Mouse (Mus musculus): ENCODE results near the gene Vmn1r21. TPM values are rescaled to one million over a fixed set of nuclear protein-coding genes. Genes with fewer than 3 reads are reported as not detected.

The Vmn1r21 gene
- polyA plus RNA-seq, 1 experiment from 2014 or later: 0.16 TPM

Other genes with a start within 250 kb of the Vmn1r21 start
- gene Pyurf, start 158.3 kb downstream of the Vmn1r21 start, polyA plus RNA-seq (2014; fragmentation: Nextera tagmentation; extraction: Ambion mirVana): 20.4 and 21.8 TPM in 2 replicates
- gene Lancl2, start 147.8 kb downstream of the Vmn1r21 start, polyA plus RNA-seq (2014; fragmentation: Nextera tagmentation; extraction: Ambion mirVana): 96.8 and 100 TPM in 2 replicates
- 91.4 and 148 TPM in 2 replicates for gene Vopp1, start 25.2 kb downstream of the Vmn1r21 start, polyA plus RNA-seq (2014; fragmentation: Nextera tagmentation; extraction: Ambion mirVana)
- gene Vmn1r22, start 57.7 kb upstream of the Vmn1r21 start, polyA plus RNA-seq (2014; fragmentation: Nextera tagmentation; extraction: Ambion mirVana): not detected in 2 replicates
- not detected in 2 replicates for gene Vmn1r23, start 76.5 kb upstream of the Vmn1r21 start, polyA plus RNA-seq (2014; fragmentation: Nextera tagmentation; extraction: Ambion mirVana)
- not detected in 2 replicates for gene Vmn1r24, start 111.2 kb upstream of the Vmn1r21 start, polyA plus RNA-seq (2014; fragmentation: Nextera tagmentation; extraction: Ambion mirVana)
- gene Vmn1r25, start 130.5 kb upstream of the Vmn1r21 start, polyA plus RNA-seq (2014; fragmentation: Nextera tagmentation; extraction: Ambion mirVana): not detected in 2 replicates
- gene Vmn1r26, start 164.8 kb upstream of the Vmn1r21 start, polyA plus RNA-seq (2014; fragmentation: Nextera tagmentation; extraction: Ambion mirVana): not detected in 2 replicates

Data from neural tube, embryonic 14.5 days (tissue).